10 mouse cellular contexts compared by ENCODE assay signal in genomic region chr12:116599537-116599936, GRCm38 (mm10).
DNase-seq lines count a peak whose midpoint lies in the region; ATAC-seq and TF ChIP-seq lines count a peak whose summit lies in the region.
"Had no signal": no experiment of that assay in that cellular context is flagged by ENCODE, and none has a peak within 500 bp of the region (broad histone marks: within the 10 kb centered on the region; RNA-seq: fewer than 3 reads in every experiment).

No protein-coding gene starts in this region.

- no peak overlapping the region for H3K4me3 ChIP-seq in embryonic facial prominence, embryonic 14.5 days (ENCODE audit: low read depth, low read length)
- H3K4me3 ChIP-seq in layer of hippocampus, adult 2 months: no peak overlapping the region
- H3K4me3 ChIP-seq in neural tube, embryonic 12.5 days: no peak overlapping the region

- DNase-seq in brain, embryonic 18.5 days (ENCODE audit: low read depth, low spot score): peak; percentile 69
- peak; percentile 35 for DNase-seq in embryonic facial prominence, embryonic 14.5 days (ENCODE audit: low spot score)
- peak; percentile 68 to 76 for DNase-seq in layer of hippocampus, adult 2 months (ENCODE audit: low spot score in 2 of 2)
- no peak for DNase-seq in gastrocnemius, postnatal 36 days
- no peak for DNase-seq in lung, adult 18-20 months
- DNase-seq in kidney, adult 9 months: no peak
- DNase-seq in cerebellum, adult 8-10 months: no peak
- DNase-seq: gastrocnemius, postnatal 25 days; kidney, adult 18-20 months had no signal

- TF ChIP-seq CTCF in layer of hippocampus, adult 2 months (conservative IDR thresholded peaks at IDR 0.05): no peak

- H3K4me2 ChIP-seq in embryonic facial prominence, embryonic 14.5 days (ENCODE audit: low read depth, low read length): no peak overlapping the region
- H3K4me2 ChIP-seq in neural tube, embryonic 12.5 days (replicated peaks): no peak overlapping the region

- no peaks in the 10 kb centered on the region for H3K27me3 ChIP-seq in embryonic facial prominence, embryonic 14.5 days (replicated peaks; ENCODE audit: control insufficient read depth, insufficient read depth, low read length)
- H3K27me3 ChIP-seq in neural tube, embryonic 12.5 days (replicated peaks): no peaks in the 10 kb centered on the region

- H3K9ac ChIP-seq in embryonic facial prominence, embryonic 14.5 days (ENCODE audit: low read depth, low read length): no peak overlapping the region
- H3K9ac ChIP-seq in neural tube, embryonic 12.5 days: no peak overlapping the region

- WGBS in embryonic facial prominence, embryonic 14.5 days: 76% methylated on average over 1 of the region's 1 CpGs
- 46% methylated on average over 1 of the region's 1 CpGs for WGBS in neural tube, embryonic 12.5 days

- H3K27ac ChIP-seq in embryonic facial prominence, embryonic 14.5 days (replicated peaks; ENCODE audit: low read depth, low read length): no peak overlapping the region
- peak overlapping the region; percentile 86 for H3K27ac ChIP-seq in layer of hippocampus, adult 2 months
- H3K27ac ChIP-seq in neural tube, embryonic 12.5 days: no peak overlapping the region

- no peaks in the 10 kb centered on the region for H3K4me1 ChIP-seq in embryonic facial prominence, embryonic 14.5 days (ENCODE audit: control insufficient read depth, insufficient read depth, low read length)
- H3K4me1 ChIP-seq in neural tube, embryonic 12.5 days: peaks cover 19% of the 10 kb centered on the region

- intact Hi-C loops in gastrocnemius, postnatal 36 days (cut with DNase I): no loop called here

- no peaks in the 10 kb centered on the region for H3K36me3 ChIP-seq in embryonic facial prominence, embryonic 14.5 days (ENCODE audit: control insufficient read depth, insufficient read depth, low read length)
- no peaks in the 10 kb centered on the region for H3K36me3 ChIP-seq in neural tube, embryonic 12.5 days

- H3K9me3 ChIP-seq in embryonic facial prominence, embryonic 14.5 days (ENCODE audit: control insufficient read depth, low read length): no peaks in the 10 kb centered on the region
- H3K9me3 ChIP-seq in neural tube, embryonic 12.5 days: no peaks in the 10 kb centered on the region

- ATAC-seq in embryonic facial prominence, embryonic 14.5 days (ENCODE audit: low read depth): peak; percentile 48; the same call in 1 of the 2 replicates
- peak; percentile 84 for ATAC-seq in neural tube, embryonic 12.5 days (ENCODE audit: low FRiP score, low read depth)

Comparison
In these comparisons a context has a peak if more than half of its experiments do, and no peak if none do; other contexts are left out.
1. DNase-seq: peak in brain, embryonic 18.5 days (single experiment), embryonic facial prominence, embryonic 14.5 days (single experiment) and layer of hippocampus, adult 2 months (2 of 2); none in gastrocnemius, postnatal 36 days (0 of 2), lung, adult 18-20 months (0 of 2), kidney, adult 9 months (single experiment) and cerebellum, adult 8-10 months (single experiment).